Mouse (Mus musculus): Measurements from ENCODE around the gene Ttll3. TPM values are rescaled to one million over a fixed set of nuclear protein-coding genes. Genes with fewer than 3 reads are reported as not detected.

Ttll3 gene
- polyA plus RNA-seq, 1 experiment: 52.2 TPM

- TF ChIP-seq CTCF (IDR thresholded peaks at IDR 0.05; ENCODE audit: borderline replicate concordance, insufficient read depth, low read depth, low read length): no peak
- no peak for TF ChIP-seq POLR2A (IDR thresholded peaks at IDR 0.05; ENCODE audit: borderline replicate concordance, insufficient read depth, low read length)
- H3K27me3 ChIP-seq (ENCODE audit: control insufficient read depth, insufficient read depth, low read length): no peaks in the 10 kb centered on the region
- H3K27ac ChIP-seq (ENCODE audit: insufficient read depth, low read length): no peak overlapping the region
- H3K4me1 ChIP-seq (ENCODE audit: control insufficient read depth, insufficient read depth, low read length): peaks cover 7% of the 10 kb centered on the region; the same call in 1 of the 2 replicates
- WGBS: 11% methylated on average over 4 of the region's 4 CpGs
- H3K4me3 ChIP-seq (replicated peaks; ENCODE audit: insufficient read depth, low read depth, low read length): no peak overlapping the region
- peak in 1 of 2 experiments; percentile 49 for DNase-seq
These were observed 58.6 kb downstream of the Ttll3 start for GRCm38 (mm10) chr6:113447639-113448038.

- Histone ChIP-seq H3K27me3 (ENCODE audit: control insufficient read depth, insufficient read depth, low read length) (no peaks in the 10 kb centered on the region), H3K4me1 (ENCODE audit: control insufficient read depth, insufficient read depth, low read length) (peaks cover 5% of the 10 kb centered on the region; the same call in 1 of the 2 replicates), H3K4me3 (replicated peaks; ENCODE audit: insufficient read depth, low read depth, low read length) (no peak overlapping the region), H3K27ac (ENCODE audit: insufficient read depth, low read length) (no peak overlapping the region)
- no peak for DNase-seq
- TF ChIP-seq CTCF (IDR thresholded peaks at IDR 0.05; ENCODE audit: borderline replicate concordance, insufficient read depth, low read depth, low read length) (no peak), POLR2A (IDR thresholded peaks at IDR 0.05; ENCODE audit: borderline replicate concordance, insufficient read depth, low read length) (no peak)
- 8% methylated on average over 2 of the region's 2 CpGs for WGBS
These were observed 62.8 kb downstream of the Ttll3 start for GRCm38 (mm10) chr6:113451839-113452238.

GRCm38 (mm10) chr6:113455007-113455406, 65.9 kb downstream of the Ttll3 start:
- Histone ChIP-seq H3K4me1 (ENCODE audit: control insufficient read depth, insufficient read depth, low read length) (no peaks in the 10 kb centered on the region; the same call in 1 of the 2 replicates), H3K27ac (ENCODE audit: insufficient read depth, low read length) (no peak overlapping the region), H3K27me3 (ENCODE audit: control insufficient read depth, insufficient read depth, low read length) (no peaks in the 10 kb centered on the region), H3K4me3 (replicated peaks; ENCODE audit: insufficient read depth, low read depth, low read length) (no peak overlapping the region)
- DNase-seq: no peak
- TF ChIP-seq POLR2A (IDR thresholded peaks at IDR 0.05; ENCODE audit: borderline replicate concordance, insufficient read depth, low read length) (no peak), CTCF (IDR thresholded peaks at IDR 0.05; ENCODE audit: borderline replicate concordance, insufficient read depth, low read depth, low read length) (no peak)
- WGBS: 77% methylated on average over 5 of the region's 5 CpGs

- Histone ChIP-seq H3K27ac (ENCODE audit: insufficient read depth, low read length) (peak within 1 kb of the TSS; percentile 22; the same call in 1 of the 2 replicates), H3K4me3 (replicated peaks; ENCODE audit: insufficient read depth, low read depth, low read length) (peak within 1 kb of the TSS; percentile 51), H3K27me3 (ENCODE audit: control insufficient read depth, insufficient read depth, low read length) (no peaks in the 10 kb centered on the region), H3K4me1 (ENCODE audit: control insufficient read depth, insufficient read depth, low read length) (no peaks in the 10 kb centered on the region; the same call in 1 of the 2 replicates)
- TF ChIP-seq CTCF (IDR thresholded peaks at IDR 0.05; ENCODE audit: borderline replicate concordance, insufficient read depth, low read depth, low read length) (no peak), POLR2A (IDR thresholded peaks at IDR 0.05; ENCODE audit: borderline replicate concordance, insufficient read depth, low read length) (no peak)
- 76% methylated on average over 10 of the region's 10 CpGs for WGBS
- no peak for DNase-seq
These were observed 69.0 kb downstream of the Ttll3 start, which contains the start of gene Il17re for GRCm38 (mm10) chr6:113457952-113458534. TSS of gene Il17re (plus strand) at chr6:113458484.

GRCm38 (mm10) chr6:113458635-113459034, 69.6 kb downstream of the Ttll3 start:
- no peaks in the 10 kb centered on the region for H3K27me3 ChIP-seq (ENCODE audit: control insufficient read depth, insufficient read depth, low read length)
- TF ChIP-seq CTCF (IDR thresholded peaks at IDR 0.05; ENCODE audit: borderline replicate concordance, insufficient read depth, low read depth, low read length) (no peak), POLR2A (IDR thresholded peaks at IDR 0.05; ENCODE audit: borderline replicate concordance, insufficient read depth, low read length) (no peak)
- DNase-seq: peak; percentile 50 to 63
- H3K4me1 ChIP-seq (ENCODE audit: control insufficient read depth, insufficient read depth, low read length): no peaks in the 10 kb centered on the region; the same call in 1 of the 2 replicates
- 9% methylated on average over 10 of the region's 10 CpGs for WGBS
- H3K27ac ChIP-seq (ENCODE audit: insufficient read depth, low read length): peak overlapping the region; percentile 22; the same call in 1 of the 2 replicates
- peak overlapping the region; percentile 51 for H3K4me3 ChIP-seq (replicated peaks; ENCODE audit: insufficient read depth, low read depth, low read length)

GRCm38 (mm10) chr6:113464040-113464439, 75.0 kb downstream of the Ttll3 start:
- Histone ChIP-seq H3K4me1 (ENCODE audit: control insufficient read depth, insufficient read depth, low read length) (no peaks in the 10 kb centered on the region), H3K4me3 (replicated peaks; ENCODE audit: insufficient read depth, low read depth, low read length) (no peak overlapping the region), H3K27ac (ENCODE audit: insufficient read depth, low read length) (no peak overlapping the region), H3K27me3 (ENCODE audit: control insufficient read depth, insufficient read depth, low read length) (no peaks in the 10 kb centered on the region)
- no peak for DNase-seq
- 54% methylated on average over 7 of the region's 7 CpGs for WGBS
- TF ChIP-seq CTCF (IDR thresholded peaks at IDR 0.05; ENCODE audit: borderline replicate concordance, insufficient read depth, low read depth, low read length): no peak
- no peak for TF ChIP-seq POLR2A (IDR thresholded peaks at IDR 0.05; ENCODE audit: borderline replicate concordance, insufficient read depth, low read length)

Other genes with a start within 250 kb of the Ttll3 start
- 53.1 and 57.5 TPM in 2 replicates for gene Lhfpl4, start 193.9 kb upstream of the Ttll3 start, polyA plus RNA-seq (2012; rRNA removed)
- 23.8 and 24.2 TPM in 2 replicates for gene Mtmr14, start 151.4 kb upstream of the Ttll3 start, polyA plus RNA-seq (2012; rRNA removed)
- gene Cpne9, start 107.0 kb upstream of the Ttll3 start, polyA plus RNA-seq (2012; rRNA removed): 105 and 114 TPM in 2 replicates
- gene Brpf1, start 82.1 kb upstream of the Ttll3 start, polyA plus RNA-seq (2012; rRNA removed): 48.1 and 53.4 TPM in 2 replicates
- 11.0 and 11.6 TPM in 2 replicates for gene Ogg1, start 62.3 kb upstream of the Ttll3 start, polyA plus RNA-seq (2012; rRNA removed)
- gene Camk1, start 45.3 kb upstream of the Ttll3 start, polyA plus RNA-seq (2012; rRNA removed): 93.0 and 94.8 TPM in 2 replicates
- 48.2 and 49.4 TPM in 2 replicates for gene Tada3, start 11.4 kb upstream of the Ttll3 start, polyA plus RNA-seq (2012; rRNA removed)
- 137 and 152 TPM in 2 replicates for gene Arpc4, start 11.1 kb upstream of the Ttll3 start, polyA plus RNA-seq (2012; rRNA removed)
- 37.4 and 45.9 TPM in 2 replicates for gene Rpusd3, start 30.1 kb downstream of the Ttll3 start, polyA plus RNA-seq (2012; rRNA removed)
- 0.10 and 0.30 TPM in 2 replicates for gene Cidec, start 46.5 kb downstream of the Ttll3 start, polyA plus RNA-seq (2012; rRNA removed)
- 58.4 and 61.0 TPM in 2 replicates for gene Jagn1, start 53.3 kb downstream of the Ttll3 start, polyA plus RNA-seq (2012; rRNA removed)
- 4.8 and 9.2 TPM in 2 replicates for gene Il17re, start 69.2 kb downstream of the Ttll3 start, polyA plus RNA-seq (2012; rRNA removed)
- gene Il17rc, start 82.2 kb downstream of the Ttll3 start, polyA plus RNA-seq (2012; rRNA removed): 6.6 and 7.5 TPM in 2 replicates
- 57.4 and 58.1 TPM in 2 replicates for gene Creld1, start 94.0 kb downstream of the Ttll3 start, polyA plus RNA-seq (2012; rRNA removed)
- gene Prrt3, start 112.7 kb downstream of the Ttll3 start, polyA plus RNA-seq (2012; rRNA removed): 41.2 and 43.0 TPM in 2 replicates
- 91.7 and 96.7 TPM in 2 replicates for gene Emc3, start 142.4 kb downstream of the Ttll3 start, polyA plus RNA-seq (2012; rRNA removed)
- gene Fancd2, start 142.4 kb downstream of the Ttll3 start, polyA plus RNA-seq (2012; rRNA removed): 0.34 and 0.55 TPM in 2 replicates
- gene Fancd2os, start 211.5 kb downstream of the Ttll3 start, polyA plus RNA-seq (2012; rRNA removed): not detected in 2 replicates
- gene Brk1, start 215.5 kb downstream of the Ttll3 start, polyA plus RNA-seq (2012; rRNA removed): 224 and 238 TPM in 2 replicates
- gene Vhl, start 234.7 kb downstream of the Ttll3 start, polyA plus RNA-seq (2012; rRNA removed): 43.9 and 50.1 TPM in 2 replicates
- 15.5 and 19.5 TPM in 2 replicates for gene Irak2, start 249.2 kb downstream of the Ttll3 start, polyA plus RNA-seq (2012; rRNA removed)